Mouse (Mus musculus) monocyte, adult 59 days (primary cell): ENCODE measurements around the gene Tada3. TPM values are rescaled to one million over a fixed set of nuclear protein-coding genes. Genes with fewer than 3 reads are reported as not detected.

Experiments
- total RNA-seq, 2 experiments: library from RNA; stranded (reverse); gene quantifications; one replicate each; pipeline ENCODE4 v1.2.4; 2023

Tada3 gene
- total RNA-seq, result 10 to 100 TPM; 23.0 to 23.8 TPM

GRCm38 (mm10) chr6:113377496-113378385, at the start of gene Tada3, which contains the start of gene Arpc4:
Gene Tada3 (minus strand): TSS chr6:113377883.
Gene Arpc4 (plus strand): TSS chr6:113378115.

GRCm38 (mm10) chr6:113419199-113419587, 41.5 kb upstream of the Tada3 start, which contains the start of gene Rpusd3:
Gene Rpusd3 (minus strand): TSS chr6:113419340.

GRCm38 (mm10) chr6:113388960-113389359, 11.3 kb upstream of the Tada3 start, which contains the start of gene Ttll3:
Gene Ttll3 (plus strand): TSS chr6:113389260.

GRCm38 (mm10) chr6:113343177-113344092, 34.2 kb downstream of the Tada3 start, which contains the start of gene Camk1:
Gene Camk1 (minus strand): TSS chr6:113343984.

GRCm38 (mm10) chr6:113326533-113327315, 51.0 kb downstream of the Tada3 start, which contains the start of gene Ogg1:
Gene Ogg1 (plus strand): TSS chr6:113326972.

Other genes with a start within 250 kb of the Tada3 start
- gene Lhfpl4, start 182.5 kb downstream of the Tada3 start, total RNA-seq, result under 1 TPM; 0.34 to 0.58 TPM
- 10 to 100 TPM; 60.8 to 64.8 TPM for gene Mtmr14, start 140.0 kb downstream of the Tada3 start, total RNA-seq
- 1 to 10 TPM; 2.2 to 2.4 TPM for gene Cpne9, start 95.6 kb downstream of the Tada3 start, total RNA-seq
- 100 to 1,000 TPM; 146 to 150 TPM for gene Brpf1, start 70.7 kb downstream of the Tada3 start, total RNA-seq
- gene Ogg1, start 50.9 kb downstream of the Tada3 start, total RNA-seq, result 10 to 100 TPM; 13.3 to 15.0 TPM
- gene Camk1, start 33.9 kb downstream of the Tada3 start, total RNA-seq, result 10 to 100 TPM; 54.0 to 54.8 TPM
- 100 to 1,000 TPM; 479 to 494 TPM for gene Arpc4, start 232 bp upstream of the Tada3 start, total RNA-seq
- 10 to 100 TPM; 47.8 to 48.0 TPM for gene Ttll3, start 11.4 kb upstream of the Tada3 start, total RNA-seq
- 1 to 10 TPM; 1.6 to 1.9 TPM for gene Rpusd3, start 41.5 kb upstream of the Tada3 start, total RNA-seq
- gene Cidec, start 57.9 kb upstream of the Tada3 start, total RNA-seq, result not detected
- 10 to 100 TPM; 19.0 to 19.3 TPM for gene Jagn1, start 64.7 kb upstream of the Tada3 start, total RNA-seq
- gene Il17re, start 80.6 kb upstream of the Tada3 start, total RNA-seq, result 1 to 10 TPM in 1 of 2 experiments, under 1 TPM in 1; 0.68 to 1.2 TPM
- 1 to 10 TPM in 1 of 2 experiments, under 1 TPM in 1; 0.81 to 2.6 TPM for gene Il17rc, start 93.5 kb upstream of the Tada3 start, total RNA-seq
- gene Creld1, start 105.4 kb upstream of the Tada3 start, total RNA-seq, result 10 to 100 TPM in 1 of 2 experiments, 1 to 10 TPM in 1; 7.7 to 10.1 TPM
- under 1 TPM in 1 of 2 experiments, not detected in 1; 0.24 TPM for gene Prrt3, start 124.0 kb upstream of the Tada3 start, total RNA-seq
- 10 to 100 TPM; 63.3 to 67.2 TPM for gene Emc3, start 153.8 kb upstream of the Tada3 start, total RNA-seq
- gene Fancd2, start 153.8 kb upstream of the Tada3 start, total RNA-seq, result 1 to 10 TPM in 1 of 2 experiments, under 1 TPM in 1; 0.58 to 1.4 TPM
- not detected for gene Fancd2os, start 222.8 kb upstream of the Tada3 start, total RNA-seq
- 100 to 1,000 TPM; 186 to 199 TPM for gene Brk1, start 226.9 kb upstream of the Tada3 start, total RNA-seq
- 10 to 100 TPM; 25.7 to 32.5 TPM for gene Vhl, start 246.1 kb upstream of the Tada3 start, total RNA-seq